Mouse (Mus musculus): ENCODE results near the gene Rgs12.

The Rgs12 gene

DNA sequence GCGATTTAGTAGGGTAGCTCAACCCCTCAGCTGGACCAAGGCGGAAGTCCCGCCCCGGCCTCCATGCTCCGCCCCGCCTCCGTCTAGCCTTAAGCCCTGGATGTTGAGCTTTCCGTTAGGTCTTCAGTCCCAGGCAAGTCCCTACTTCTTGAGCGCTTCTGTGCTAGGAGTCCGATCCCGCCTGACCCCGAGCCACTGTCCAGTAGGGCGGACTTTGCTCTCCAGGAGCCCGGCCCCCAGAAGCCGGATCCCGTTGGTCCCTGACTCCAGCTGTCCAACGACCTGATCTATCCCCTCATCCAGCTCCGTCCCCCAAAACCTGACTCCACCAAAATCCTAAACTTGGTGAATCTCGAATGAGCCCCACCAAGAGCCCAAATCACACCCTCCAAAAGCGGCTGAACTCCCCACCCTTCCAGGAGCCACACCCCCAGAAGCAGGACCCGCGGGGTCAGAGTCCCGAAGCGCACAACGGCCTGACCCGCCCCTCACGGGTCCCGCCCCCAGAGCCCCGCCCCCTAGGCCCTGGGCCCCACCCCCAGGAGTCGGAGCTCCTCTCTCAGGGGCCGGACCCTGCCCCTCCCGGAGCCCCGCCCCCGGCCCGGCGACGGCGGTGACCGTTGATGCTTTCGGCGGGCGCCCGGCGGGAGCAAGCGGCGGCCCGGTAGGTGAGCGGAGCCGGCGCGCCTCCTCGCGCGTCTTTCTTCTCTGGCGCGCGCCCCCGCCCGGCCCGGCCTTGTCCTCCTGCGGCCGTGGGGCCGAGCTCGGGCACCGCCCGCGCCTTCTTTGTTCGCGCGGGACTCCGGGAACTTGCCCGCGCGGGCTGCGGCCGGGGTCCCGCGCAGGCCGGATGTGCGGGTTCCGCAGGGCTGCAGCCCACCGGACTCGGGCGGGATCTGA is at the start of gene Rgs12:
Rgs12 (plus strand) TSS at position 585 of the 900 bp plus-strand sequence.
- peak; percentile 26 for DNase-seq

DNA sequence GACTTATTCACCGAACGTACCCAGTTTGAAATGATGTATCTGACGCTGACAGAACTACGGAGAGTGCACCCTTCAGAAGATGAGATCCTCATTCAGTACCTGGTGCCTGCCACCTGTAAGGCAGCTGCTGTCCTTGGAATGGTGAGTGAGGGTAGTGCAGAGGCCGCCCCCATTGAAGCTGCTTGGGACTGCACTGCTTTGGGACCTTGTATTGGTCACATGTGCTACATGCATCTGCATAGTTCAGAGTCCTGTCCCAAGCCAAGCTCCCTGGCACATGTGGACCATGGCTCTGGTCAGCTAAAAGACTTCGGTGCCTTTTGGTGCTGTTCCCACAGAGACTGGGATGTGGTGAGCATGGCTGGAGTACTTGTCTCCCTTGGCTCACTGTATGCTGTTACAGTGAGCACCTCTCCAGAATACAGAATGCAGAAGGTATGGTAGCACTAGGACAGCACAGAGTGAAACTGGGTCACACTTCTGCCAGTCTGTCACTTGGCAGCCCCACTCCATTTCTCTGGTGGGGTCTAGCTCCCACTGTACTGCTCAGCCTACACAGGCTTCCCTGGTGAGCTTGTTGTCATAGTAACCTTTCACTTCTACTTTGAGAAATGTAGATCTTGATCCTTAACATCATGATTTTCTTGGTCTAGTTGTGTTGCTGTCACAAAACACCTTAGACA is 49.3 kb upstream of the Rgs12 start:
- no peak for DNase-seq

DNA sequence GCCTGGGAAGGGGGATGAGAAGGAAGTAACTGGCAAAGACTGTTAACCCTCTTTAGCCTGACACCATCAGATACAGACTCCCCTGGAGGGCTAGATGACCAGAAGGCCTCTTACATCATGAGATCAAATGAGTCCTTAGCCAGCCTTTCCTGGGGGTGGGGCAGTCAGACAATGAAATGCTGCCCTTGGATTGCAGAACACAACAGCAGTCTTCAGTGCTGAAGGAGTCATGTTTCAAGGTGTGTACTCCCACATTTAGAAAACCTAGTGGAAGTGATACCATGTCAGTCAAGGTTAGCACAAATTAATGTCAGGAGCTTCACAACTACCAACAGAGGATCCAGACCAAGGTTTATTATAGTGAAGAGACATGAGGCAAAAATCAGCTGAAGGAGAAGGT is 46.9 kb upstream of the Rgs12 start:
- no peak for DNase-seq

DNA sequence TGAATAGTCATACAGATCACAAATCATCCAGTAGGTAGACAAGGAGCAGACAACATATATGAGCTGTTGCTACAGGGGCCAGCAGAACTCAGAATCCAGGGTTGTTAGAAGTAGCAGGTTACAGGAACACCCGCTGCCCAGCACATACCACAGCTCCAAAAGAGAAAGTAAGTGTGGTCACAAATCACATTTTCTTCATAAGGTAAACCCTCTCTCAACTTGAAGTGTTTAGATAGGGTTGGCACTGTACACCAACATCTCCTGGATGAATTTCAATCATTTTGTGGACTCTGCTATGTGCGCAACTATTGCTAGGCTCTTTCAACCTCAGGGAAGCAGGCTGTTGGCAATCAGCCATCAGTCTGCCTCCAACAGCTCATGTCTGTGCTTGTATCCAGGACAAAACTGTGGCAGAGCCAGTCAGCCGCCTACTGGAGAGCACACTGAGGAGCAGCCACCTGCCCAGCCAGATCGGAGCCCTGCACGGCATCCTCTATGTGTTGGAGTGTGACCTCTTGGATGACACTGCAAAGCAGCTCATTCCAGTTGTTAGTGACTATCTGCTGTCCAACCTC is 46.3 kb upstream of the Rgs12 start:
- peak; percentile 77 for DNase-seq

DNA sequence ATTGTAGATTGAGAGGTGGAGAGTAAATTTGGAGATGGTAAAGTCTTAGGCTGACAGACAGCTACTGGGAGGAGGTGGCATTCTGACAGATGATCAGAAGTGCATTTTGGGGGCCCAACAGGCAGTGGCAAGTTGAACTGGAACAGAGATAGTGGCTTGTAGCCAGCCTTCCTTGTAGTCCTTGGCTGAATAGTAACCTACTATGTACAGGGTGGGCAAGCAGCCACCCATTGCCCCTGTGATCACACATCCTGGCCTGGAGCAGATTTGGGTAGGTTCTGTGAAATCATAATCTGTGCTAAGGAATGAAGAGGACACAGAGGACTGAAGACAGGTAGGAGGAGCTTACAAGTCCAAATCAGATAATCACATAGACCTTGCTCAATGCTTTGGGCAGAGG is 44.8 kb upstream of the Rgs12 start:
- DNase-seq, result no peak

DNA sequence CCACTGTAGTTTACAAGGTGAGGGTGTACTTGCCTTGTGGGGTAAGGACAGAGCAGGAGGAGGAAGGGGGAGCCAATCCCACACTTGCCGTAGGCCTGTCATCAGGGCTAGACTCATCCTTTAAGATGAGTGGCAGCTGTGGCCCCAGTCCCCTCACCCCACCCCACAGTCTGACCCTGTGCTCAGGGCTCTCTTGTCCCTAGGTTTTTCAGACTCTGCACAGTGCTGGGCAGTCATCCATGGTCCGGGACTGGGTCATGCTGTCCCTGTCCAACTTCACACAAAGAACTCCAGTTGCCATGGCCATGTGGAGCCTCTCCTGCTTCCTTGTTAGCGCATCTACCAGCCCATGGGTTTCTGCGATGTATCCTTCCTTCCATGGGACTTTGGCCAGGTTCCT is 42.0 kb upstream of the Rgs12 start:
- no peak for DNase-seq

DNA sequence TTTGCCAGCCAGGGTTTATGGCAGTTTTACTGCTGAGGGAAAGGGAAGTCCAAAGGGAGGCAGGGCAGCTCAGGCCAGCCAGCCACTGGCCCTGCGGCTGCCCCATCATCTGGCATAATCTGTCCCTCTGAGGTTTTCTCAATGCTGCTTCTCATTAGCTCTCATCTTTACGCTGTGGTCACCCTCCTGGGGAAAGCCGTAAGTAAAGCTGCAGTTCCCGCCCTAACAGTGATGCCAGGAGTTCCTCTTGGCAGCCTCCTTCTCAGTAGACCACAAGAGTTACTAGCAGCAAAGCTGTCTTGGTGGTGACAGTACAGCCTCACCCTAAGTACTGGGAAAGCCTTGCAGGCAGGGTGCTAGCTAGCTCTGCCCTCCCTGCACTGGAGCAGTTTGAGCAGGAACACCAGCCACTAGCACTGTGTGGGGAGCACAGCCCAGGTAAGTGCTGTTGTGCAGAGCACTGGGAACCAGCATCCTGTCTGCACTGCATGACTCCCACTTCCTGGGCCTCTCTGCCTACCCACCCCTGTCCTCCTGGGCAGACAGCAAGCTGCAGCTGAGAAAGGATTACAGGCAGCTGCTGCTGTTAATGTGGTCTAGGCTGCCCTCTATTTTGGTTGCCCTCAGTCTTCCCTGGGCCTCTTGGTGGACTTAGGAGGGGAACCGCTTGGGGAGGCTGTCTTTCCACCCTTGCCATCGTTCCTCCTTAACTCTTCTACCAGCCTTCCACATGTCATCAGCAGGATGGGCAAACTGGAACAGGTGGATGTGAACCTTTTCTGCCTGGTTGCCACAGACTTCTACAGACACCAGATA is 41.1 kb upstream of the Rgs12 start, which contains the start of gene Msantd1:
Msantd1 (plus strand) TSS at position 103 of the 816 bp plus-strand sequence.
- no peak for DNase-seq

DNA sequence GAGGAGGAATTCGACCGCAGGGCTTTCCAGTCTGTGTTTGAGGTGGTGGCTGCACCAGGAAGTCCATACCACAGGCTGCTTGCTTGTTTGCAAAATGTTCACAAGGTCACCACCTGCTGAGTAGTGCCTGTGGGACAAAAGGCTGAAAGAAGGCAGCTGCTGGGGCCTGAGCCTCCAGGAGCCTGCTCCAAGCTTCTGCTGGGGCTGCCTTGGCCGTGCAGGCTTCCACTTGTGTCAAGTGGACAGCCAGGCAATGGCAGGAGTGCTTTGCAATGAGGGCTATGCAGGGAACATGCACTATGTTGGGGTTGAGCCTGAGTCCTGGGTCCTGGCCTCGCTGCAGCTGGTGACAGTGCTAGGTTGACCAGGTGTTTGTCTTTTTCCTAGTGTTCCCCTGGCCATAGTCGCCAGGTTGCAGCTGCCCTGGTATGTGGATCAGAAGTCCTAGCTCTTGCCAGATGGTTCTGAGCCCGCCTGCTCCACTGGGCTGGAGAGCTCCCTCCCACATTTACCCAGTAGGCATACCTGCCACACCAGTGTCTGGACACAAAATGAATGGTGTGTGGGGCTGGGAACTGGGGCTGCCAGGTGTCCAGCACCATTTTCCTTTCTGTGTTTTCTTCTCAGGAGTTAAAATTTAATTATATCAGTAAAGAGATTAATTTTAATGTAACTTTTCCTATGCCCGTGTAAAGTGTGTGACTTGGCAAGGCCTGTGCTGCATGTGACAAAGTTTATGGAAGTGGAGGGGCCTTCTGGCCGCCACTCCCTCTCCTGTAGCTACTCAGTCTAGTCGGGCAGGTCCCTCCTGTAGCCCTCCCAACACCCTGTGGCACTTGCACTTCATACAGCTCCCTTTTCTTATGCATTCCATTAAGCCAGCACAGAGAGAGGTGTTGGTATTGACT is 40.3 kb upstream of the Rgs12 start:
- no peak for DNase-seq

DNA sequence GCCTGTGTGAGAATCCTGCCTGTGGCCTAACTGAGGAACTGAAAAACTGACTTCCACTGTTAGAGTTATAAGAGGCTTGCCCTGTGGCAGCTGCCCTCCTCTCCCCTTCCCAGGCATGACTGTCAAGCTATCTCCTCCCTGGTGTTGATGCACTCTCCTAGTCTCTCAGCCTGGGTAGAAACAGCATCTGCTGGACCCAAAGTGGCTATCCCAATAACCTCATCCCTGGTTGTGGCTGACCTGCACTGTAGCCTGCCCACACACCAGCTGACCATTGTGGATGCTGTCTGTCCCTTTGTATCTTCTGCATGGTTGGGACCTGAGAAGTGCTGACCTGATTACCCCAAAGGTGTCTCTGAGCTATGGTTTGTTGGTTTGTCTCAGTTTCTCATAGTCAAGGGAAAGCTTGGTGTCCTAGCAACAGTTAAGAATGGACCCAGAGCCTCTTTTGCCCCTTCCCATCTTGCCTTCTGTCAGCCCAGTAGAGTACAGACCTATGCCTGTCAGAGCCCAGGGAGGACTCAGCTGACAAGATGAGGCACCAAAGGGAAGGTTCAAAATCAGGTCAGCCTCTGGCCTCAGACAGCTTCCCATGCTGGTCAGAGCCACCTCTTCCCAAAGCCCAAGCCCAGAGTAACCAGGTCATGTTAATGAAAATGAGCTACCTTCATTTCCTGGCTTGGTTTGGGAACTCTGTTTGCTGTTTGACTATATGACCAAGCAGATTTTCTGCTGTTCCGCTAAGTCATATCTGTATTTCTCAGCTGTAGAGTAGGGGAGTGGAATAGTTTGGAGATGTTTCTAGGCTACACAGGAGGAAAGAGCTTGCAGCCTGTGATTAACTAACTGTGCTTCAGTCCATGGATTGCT is 39.4 kb upstream of the Rgs12 start:
- no peak for DNase-seq

DNA sequence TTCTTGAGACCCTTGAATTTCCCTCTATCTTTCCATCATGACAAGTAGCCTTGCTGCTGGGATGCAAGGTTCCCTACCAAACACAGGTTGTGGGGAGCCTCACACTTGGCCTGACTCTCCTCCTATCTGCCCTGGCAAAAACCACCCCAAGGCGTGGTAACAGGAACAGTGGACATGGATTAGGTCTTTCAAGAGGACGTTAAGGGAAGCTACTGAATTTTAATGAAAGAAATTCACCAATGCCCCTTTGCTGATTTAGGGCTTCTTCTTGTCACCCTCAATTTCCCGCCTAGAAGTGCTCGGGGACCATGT is 38.8 kb upstream of the Rgs12 start:
- no peak for DNase-seq

DNA sequence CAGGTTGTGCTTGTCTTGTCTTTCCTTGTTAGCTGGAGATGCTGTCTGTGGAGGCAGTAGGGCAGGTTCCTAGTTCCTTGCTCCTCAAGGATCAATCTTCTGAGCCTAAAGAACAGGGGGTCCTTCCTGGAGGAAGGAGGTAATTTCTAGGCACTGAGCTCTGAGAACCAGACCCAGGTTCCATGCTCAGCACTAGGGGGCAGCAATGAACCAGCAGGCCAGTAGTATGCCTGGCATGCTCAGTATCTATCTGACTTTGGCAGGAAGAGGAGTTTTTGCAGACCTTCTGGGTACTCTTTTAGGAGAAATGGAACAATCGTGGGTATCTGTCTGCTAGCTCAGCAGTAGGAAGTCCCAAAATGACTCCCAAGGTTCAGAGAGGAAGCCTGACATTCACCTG is 33.4 kb upstream of the Rgs12 start:
- peak; percentile 43 for DNase-seq

DNA sequence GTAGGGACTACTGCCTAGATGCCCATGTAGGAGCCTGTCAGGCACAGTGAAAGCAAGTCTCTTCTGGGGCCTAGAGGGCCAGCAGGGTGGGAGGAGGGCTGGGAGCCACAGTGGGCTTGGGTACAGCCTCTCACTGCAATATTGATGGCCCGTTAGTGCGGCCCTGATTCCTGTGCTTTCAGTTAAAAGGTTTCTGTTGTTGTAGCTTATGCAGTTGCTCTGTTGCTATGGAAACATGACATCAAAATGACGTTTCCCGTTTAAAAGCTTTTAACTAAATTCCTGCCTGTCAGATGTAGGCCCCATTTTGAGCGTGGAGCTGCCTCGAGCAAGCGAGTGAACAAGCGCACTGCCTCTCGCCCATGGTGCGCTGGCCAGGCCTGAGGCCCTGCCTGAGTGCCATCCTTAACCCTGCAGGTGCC is 32.0 kb upstream of the Rgs12 start:
- no peak for DNase-seq

DNA sequence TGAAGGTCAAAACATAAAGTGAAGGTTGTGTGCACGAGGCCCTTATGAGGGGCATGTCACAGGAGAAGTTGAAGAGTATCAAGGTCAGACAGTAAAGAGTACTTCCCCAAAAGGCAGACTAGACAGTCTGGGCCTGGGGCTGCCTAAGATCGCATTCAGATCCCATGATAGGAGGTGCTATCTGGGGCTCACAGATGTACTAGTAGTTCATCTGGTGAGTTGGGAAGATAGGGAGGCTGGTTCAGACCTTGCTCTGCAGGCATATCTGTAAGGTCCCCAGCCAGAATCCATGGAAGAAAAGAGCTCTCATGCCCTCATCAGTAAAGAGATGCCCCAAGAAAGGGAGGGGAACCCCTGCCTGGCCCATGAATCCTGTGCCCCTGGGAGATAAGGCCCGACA is 30.5 kb upstream of the Rgs12 start:
- no peak for DNase-seq

DNA sequence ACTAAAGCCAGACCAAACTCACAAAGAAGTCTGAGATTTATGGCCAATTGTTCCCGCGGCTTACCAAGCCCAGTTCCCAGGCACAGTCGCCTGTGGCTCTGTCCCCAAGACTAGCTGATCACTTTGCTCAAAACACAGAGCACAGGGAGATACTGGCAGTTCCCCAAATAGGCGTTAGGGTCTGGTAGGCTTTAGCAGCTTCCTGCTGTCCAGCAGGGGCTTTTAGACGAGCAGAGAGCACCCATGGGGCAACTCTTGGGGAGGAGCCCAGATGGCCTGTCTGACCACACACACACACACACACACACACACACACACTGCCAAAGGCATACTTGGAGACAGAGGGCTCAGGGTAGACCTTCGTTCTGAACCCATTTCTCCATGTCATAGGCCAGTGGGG is 26.7 kb upstream of the Rgs12 start:
- no peak for DNase-seq

DNA sequence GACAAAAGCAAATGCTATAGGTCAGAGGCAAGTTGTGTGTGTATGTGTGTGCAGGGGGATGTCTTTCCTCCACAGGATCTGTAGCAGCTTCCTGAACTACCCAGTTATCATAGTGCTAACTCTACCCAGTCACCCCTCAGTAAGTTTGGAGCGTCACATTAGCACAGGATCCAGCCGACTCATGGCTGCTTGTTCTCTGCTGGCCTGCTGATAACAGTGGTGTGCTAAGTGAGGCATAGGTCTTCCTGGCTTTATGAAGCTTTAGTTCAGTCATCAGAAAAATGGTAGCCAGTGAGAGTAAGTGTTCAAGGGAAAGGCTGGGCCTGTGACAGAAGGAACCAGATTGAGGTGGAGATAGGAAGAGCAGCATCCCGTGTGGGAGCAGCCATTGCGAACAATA is 25.3 kb upstream of the Rgs12 start:
- DNase-seq, result no peak

DNA sequence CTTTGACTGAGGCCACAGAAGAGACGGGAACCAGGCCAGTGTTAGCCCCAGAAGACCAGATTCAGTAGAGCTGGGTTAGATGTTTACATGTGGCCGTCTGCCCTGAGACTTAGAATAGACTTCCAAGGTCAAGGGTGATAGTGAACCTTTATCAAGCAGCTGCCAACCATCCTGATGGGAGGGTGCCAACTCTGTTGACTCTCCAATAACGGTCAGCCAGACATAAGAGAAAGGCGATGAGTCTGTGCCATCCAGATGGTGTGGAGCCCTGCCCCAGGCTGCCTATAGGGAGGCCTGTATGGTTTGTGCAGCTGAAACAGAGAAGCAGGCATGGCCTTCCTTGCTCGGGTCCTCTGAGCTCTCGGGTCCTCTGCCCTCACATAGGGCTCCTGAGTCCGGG is 24.7 kb upstream of the Rgs12 start:
- no peak for DNase-seq

DNA sequence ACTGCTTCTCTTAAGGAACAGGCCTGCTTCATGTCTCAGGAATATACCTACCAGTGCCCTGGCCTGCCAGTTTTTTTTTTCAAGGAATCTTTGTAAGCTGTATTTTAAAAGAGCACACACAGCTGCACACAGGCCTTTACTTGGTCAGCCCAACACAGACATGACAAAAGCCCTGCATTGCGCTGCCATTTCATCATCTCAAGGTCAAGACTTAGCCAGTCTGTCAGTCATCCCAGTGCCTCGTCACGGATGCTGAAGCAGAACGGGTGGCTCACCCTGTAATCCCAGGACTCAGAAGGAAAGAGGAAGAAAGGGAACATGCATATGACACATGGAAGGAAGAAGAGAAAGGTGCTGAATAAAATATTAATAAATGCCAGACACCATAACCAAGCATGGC is 21.6 kb upstream of the Rgs12 start:
- DNase-seq, result no peak

DNA sequence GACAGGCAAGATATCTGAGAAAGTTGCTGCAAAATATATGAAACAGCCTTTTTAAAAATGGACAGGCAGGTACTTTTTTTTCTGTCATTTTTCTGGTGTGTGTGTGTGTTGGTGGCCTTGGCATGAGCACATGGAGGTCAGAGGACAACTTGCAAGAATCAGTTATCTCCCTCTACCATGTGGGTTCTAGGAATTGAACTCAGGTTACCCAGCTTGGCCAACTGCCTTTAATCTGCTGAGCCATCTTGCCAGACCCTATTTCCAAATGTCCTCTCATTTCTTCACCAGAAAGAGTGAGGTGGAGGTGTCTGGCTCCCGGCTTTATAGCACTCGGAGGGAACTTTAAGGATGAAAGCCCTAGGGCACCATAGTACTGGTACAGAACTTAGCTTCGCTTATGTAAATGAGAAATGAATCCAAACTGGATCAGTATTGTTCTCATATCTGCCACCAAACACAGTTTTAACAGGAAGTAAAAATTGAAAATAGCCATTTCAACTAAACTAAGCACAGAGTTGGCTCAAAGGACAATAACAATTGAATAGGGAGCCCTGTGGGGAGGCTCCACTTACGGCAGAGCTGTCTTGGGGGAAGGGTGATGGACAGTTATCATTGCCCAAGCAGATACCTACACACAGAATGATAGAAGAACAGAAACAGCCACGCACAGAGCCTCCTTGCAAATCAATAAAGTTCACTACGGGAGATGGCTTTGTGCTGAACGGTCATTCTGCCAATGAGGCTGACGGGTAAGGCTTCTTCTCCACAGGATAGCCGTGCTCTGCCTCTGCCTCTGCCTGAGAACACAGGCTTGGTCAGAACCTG is 18.9 kb upstream of the Rgs12 start:
- DNase-seq, result no peak

DNA sequence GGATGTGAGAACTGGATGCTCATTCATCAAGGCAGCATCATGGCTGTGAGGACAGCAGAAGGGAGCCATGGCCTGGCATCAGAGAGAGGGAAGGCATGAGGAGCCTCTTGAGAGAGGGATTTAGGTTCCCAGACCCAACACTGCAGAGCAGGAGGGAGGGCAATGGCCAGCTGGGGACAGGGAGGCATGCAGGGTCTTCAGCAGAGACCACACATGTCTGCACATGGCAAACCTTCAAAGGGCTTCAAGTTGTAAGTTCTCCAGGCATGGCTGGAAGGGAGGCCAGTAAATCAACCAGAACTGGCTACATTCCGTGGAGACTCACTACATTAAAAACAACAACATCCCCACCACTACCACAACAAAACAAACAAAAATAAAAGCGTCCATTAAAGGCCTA is 18.2 kb upstream of the Rgs12 start:
- no peak for DNase-seq

Data from cerebellum, adult 11 months (tissue).